Mouse (Mus musculus) spleen, adult 12 weeks (tissue): ENCODE data around the gene Plch2.
A peak's percentile ranks its signal among the peaks of the same experiment; 100 is the strongest.

Experiments
- DNase-seq: peaks from one replicate; pipeline ENCODE4 v3.0.0; 2022; ENCODE audit warnings: low spot score

The Plch2 gene

GRCm38 (mm10) chr4:155074418-155074817 lies 17.8 kb upstream of the Plch2 start:
- DNase-seq: no peak

GRCm38 (mm10) chr4:155070921-155071320 lies 14.3 kb upstream of the Plch2 start:
- no peak for DNase-seq

- no peak for DNase-seq
Observed at GRCm38 (mm10) chr4:155070199-155070598, 13.6 kb upstream of the Plch2 start.

GRCm38 (mm10) chr4:155069191-155069590 lies 12.6 kb upstream of the Plch2 start:
- no peak for DNase-seq

GRCm38 (mm10) chr4:155068357-155068972 lies 11.9 kb upstream of the Plch2 start:
- DNase-seq: no peak

GRCm38 (mm10) chr4:155066834-155067522 lies 10.4 kb upstream of the Plch2 start, which contains the start of gene Pex10:
Gene Pex10, plus strand, starts transcription at chr4:155067016.
- DNase-seq: peak; percentile 100

GRCm38 (mm10) chr4:155065970-155066833 lies 9.6 kb upstream of the Plch2 start:
- peak; percentile 74 for DNase-seq

- DNase-seq: no peak
Observed at GRCm38 (mm10) chr4:155064474-155064873, 7.9 kb upstream of the Plch2 start.

- DNase-seq: no peak
Observed at GRCm38 (mm10) chr4:155063895-155064294, 7.3 kb upstream of the Plch2 start.

- no peak for DNase-seq
Observed at GRCm38 (mm10) chr4:155058325-155058724, 1.7 kb upstream of the Plch2 start.

GRCm38 (mm10) chr4:155050116-155050515 lies 6.5 kb downstream of the Plch2 start:
- DNase-seq: no peak

GRCm38 (mm10) chr4:155046636-155047035 lies 9.9 kb downstream of the Plch2 start:
- DNase-seq: no peak

- no peak for DNase-seq
Observed at GRCm38 (mm10) chr4:155043289-155043625, 13.3 kb downstream of the Plch2 start.

GRCm38 (mm10) chr4:155042606-155043288 lies 13.8 kb downstream of the Plch2 start:
- DNase-seq: no peak

- DNase-seq: no peak
Observed at GRCm38 (mm10) chr4:155040696-155041095, 15.9 kb downstream of the Plch2 start.

GRCm38 (mm10) chr4:155040197-155040596 lies 16.4 kb downstream of the Plch2 start:
- DNase-seq: no peak

- DNase-seq: no peak
Observed at GRCm38 (mm10) chr4:155034787-155035186, 21.8 kb downstream of the Plch2 start.

- DNase-seq: no peak
Observed at GRCm38 (mm10) chr4:155034202-155034601, 22.4 kb downstream of the Plch2 start.

GRCm38 (mm10) chr4:155033115-155033514 lies 23.5 kb downstream of the Plch2 start:
- no peak for DNase-seq

- DNase-seq: no peak
Observed at GRCm38 (mm10) chr4:155024170-155025010, 32.2 kb downstream of the Plch2 start.

GRCm38 (mm10) chr4:155022228-155022855 lies 34.2 kb downstream of the Plch2 start:
- DNase-seq: no peak
